Mouse (Mus musculus) liver, embryonic 14.5 days (tissue): ENCODE measurements at regions not wholly inside any gene's neighbourhood (a gene's known extent, or its start where the extent isn't known, plus 50 kb on each side); places are given as distances from the start of the nearest gene placed in this dataset.

Experiments
- CTCF ChIP-seq: IDR thresholded peaks from 2 replicates; pipeline ENCODE4 v1.5.1; 2016; ENCODE audit warnings: antibody characterized with exemption, low read depth, control low read depth
- EP300 ChIP-seq: IDR thresholded peaks from 2 replicates; pipeline ENCODE4 v1.6.1; 2016; ENCODE audit warnings: antibody characterized with exemption, low read depth

DNA sequence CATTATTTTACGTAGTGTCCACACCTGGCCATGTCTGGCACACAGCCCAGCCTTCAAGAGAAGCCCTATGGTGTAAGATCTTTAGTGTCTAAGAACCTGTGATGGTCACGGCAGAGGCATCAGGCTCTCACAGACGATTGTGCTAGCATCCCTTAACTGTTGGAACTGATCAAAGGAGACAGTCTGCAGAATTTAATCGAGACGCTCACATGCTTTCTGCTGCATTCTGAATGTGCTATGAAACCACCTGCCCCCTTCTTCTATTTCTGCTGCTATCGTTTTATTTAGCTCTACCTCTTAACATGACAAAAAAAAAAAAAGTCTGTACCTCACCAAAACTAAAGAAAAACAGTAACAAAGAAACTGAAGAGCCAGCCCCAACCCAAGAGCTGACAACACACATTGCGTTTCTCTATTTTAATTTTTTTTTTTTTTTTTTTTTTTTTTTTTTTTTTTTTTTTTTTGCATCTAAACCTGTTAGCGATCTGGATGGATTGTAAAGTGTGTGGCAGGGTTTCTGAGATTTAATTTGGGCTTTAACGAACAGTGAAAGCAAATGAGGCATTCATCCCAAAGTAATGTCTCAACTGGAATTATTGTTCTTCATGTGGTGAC, 209.6 kb upstream of the Clint1 start:
- TF ChIP-seq CTCF (no peak), EP300 (no peak)
